ENCODE assay signal across 8 mouse cellular contexts in the genomic region with DNA sequence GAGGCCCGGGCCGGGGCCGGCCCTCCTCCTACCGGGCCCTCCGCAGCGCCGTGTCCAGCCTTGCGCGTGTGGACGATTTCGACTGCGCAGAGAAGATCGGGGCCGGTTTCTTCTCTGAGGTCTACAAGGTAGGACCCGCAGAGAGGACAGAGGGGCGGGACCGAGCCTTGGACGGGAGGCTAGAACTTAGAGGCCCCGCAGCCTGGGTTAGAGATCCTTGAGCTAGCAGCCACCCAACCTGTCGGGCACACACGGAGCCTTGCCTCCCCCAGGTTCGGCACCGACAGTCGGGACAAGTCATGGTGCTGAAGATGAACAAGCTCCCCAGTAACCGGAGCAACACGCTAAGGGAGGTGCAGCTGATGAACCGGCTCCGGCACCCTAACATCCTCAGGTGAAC. TPM values are rescaled to one million over a fixed set of nuclear protein-coding genes. Genes with fewer than 3 reads are reported as not detected.
A peak's percentile ranks its signal among the peaks of the same experiment; 100 is the strongest.
DNase-seq lines count a peak whose midpoint lies in the region; ATAC-seq and TF ChIP-seq lines count a peak whose summit lies in the region.

No protein-coding gene starts in this region.

- H3K27ac ChIP-seq in lung, embryonic 14.5 days (ENCODE audit: low read depth): peak overlapping the region; percentile 93
- peak overlapping the region; percentile 95 for H3K27ac ChIP-seq in forebrain, embryonic 13.5 days

- H3K36me3 ChIP-seq in lung, embryonic 14.5 days (ENCODE audit: insufficient read depth): peaks cover 38% of the 10 kb centered on the region
- H3K36me3 ChIP-seq in forebrain, embryonic 13.5 days (ENCODE audit: poor library complexity, severe bottlenecking): peaks cover 41% of the 10 kb centered on the region

- peak overlapping the region; percentile 92 for H3K4me3 ChIP-seq in lung, embryonic 14.5 days (ENCODE audit: low read depth, low read length)
- peak overlapping the region; percentile 88 for H3K4me3 ChIP-seq in forebrain, embryonic 13.5 days

- H3K4me2 ChIP-seq in lung, embryonic 14.5 days: peak overlapping the region; percentile 97
- H3K4me2 ChIP-seq in forebrain, embryonic 13.5 days: peak overlapping the region; percentile 79

- peak overlapping the region; percentile 95 for H3K9ac ChIP-seq in lung, embryonic 14.5 days
- H3K9ac ChIP-seq in forebrain, embryonic 13.5 days: peak overlapping the region; percentile 98

- no peak for TF ChIP-seq CTCF in lung, embryonic 14.5 days (IDR thresholded peaks at IDR 0.05; ENCODE audit: low read depth)

- DNase-seq in lung, embryonic 14.5 days: peak; percentile 56
- DNase-seq in lung, adult 18-20 months: no peak
- DNase-seq in ZHBTc4 (ENCODE audit: low read depth, low spot score) (peak; percentile 56), adipocyte (ENCODE audit: low spot score) (no peak)
- peak; percentile 61 for DNase-seq in kidney, postnatal 10 days
- peak; percentile 57 for DNase-seq in neural tube, embryonic 10.5 days (ENCODE audit: extremely low spot score, low spot score)

- no peaks in the 10 kb centered on the region for H3K9me3 ChIP-seq in lung, embryonic 14.5 days (ENCODE audit: low read depth, low read length)
- H3K9me3 ChIP-seq in forebrain, embryonic 13.5 days (replicated peaks): no peaks in the 10 kb centered on the region

- peaks cover 8% of the 10 kb centered on the region for H3K4me1 ChIP-seq in lung, embryonic 14.5 days (ENCODE audit: insufficient read depth)
- H3K4me1 ChIP-seq in forebrain, embryonic 13.5 days: peaks cover 16% of the 10 kb centered on the region

- under 1% methylated on average over 28 of the region's 28 CpGs for WGBS in lung, embryonic 14.5 days
- WGBS in forebrain, embryonic 13.5 days: under 1% methylated on average over 28 of the region's 28 CpGs

- ATAC-seq in lung, embryonic 14.5 days (ENCODE audit: insufficient read depth): peak; percentile 15
- ATAC-seq in forebrain, embryonic 13.5 days: no peak
- ATAC-seq in monocyte, adult 5-6 weeks (replicated peaks; ENCODE audit: insufficient number of reproducible peaks, low FRiP score, low TSS enrichment, poor library complexity, severe bottlenecking): no peak

- H3K27me3 ChIP-seq in lung, embryonic 14.5 days (ENCODE audit: insufficient read depth, low read length): no peaks in the 10 kb centered on the region
- H3K27me3 ChIP-seq in forebrain, embryonic 13.5 days: no peaks in the 10 kb centered on the region

RNA-seq across cellular contexts. Expression of a gene that starts 1.8 kb away (rescaled TPM):
- polyA plus RNA-seq in lung, embryonic 14.5 days (2014; fragmentation: Nextera tagmentation; extraction: Ambion mirVana): 12.6 and 15.9 TPM in 2 replicates
- polyA plus RNA-seq in forebrain, embryonic 13.5 days (2015; fragmentation: Nextera tagmentation; extraction: Ambion mirVana): 6.0 and 6.3 TPM in 2 replicates
- 12.8 to 21.7 TPM (median 12.9 TPM) in 3 replicates for total RNA-seq in monocyte, adult 5-6 weeks (2017)

RNA-seq across cellular contexts. Expression of a gene that starts 10.9 kb away (rescaled TPM):
- polyA plus RNA-seq in lung, embryonic 14.5 days (2014; fragmentation: Nextera tagmentation; extraction: Ambion mirVana): 3.2 TPM in 2 replicates
- 3.9 and 4.0 TPM in 2 replicates for polyA plus RNA-seq in forebrain, embryonic 13.5 days (2015; fragmentation: Nextera tagmentation; extraction: Ambion mirVana)
- total RNA-seq in monocyte, adult 5-6 weeks (2017): 76.6 to 146 TPM (median 108 TPM) in 3 replicates

RNA-seq across cellular contexts. Expression of a gene that starts 14.6 kb away (rescaled TPM):
- polyA plus RNA-seq in lung, embryonic 14.5 days (2014; fragmentation: Nextera tagmentation; extraction: Ambion mirVana): 0.32 and 0.34 TPM in 2 replicates
- 0.31 and 0.42 TPM in 2 replicates for polyA plus RNA-seq in forebrain, embryonic 13.5 days (2015; fragmentation: Nextera tagmentation; extraction: Ambion mirVana)
- total RNA-seq in monocyte, adult 5-6 weeks (2017): 1.1 to 2.8 TPM in 2 of 3 replicates, not detected in the other

RNA-seq across cellular contexts. Expression of a gene that starts 40.0 kb away (rescaled TPM):
- polyA plus RNA-seq in lung, embryonic 14.5 days (2014; fragmentation: Nextera tagmentation; extraction: Ambion mirVana): not detected in 2 replicates
- not detected in 2 replicates for polyA plus RNA-seq in forebrain, embryonic 13.5 days (2015; fragmentation: Nextera tagmentation; extraction: Ambion mirVana)
- total RNA-seq in monocyte, adult 5-6 weeks (2017): 0.49 to 5.0 TPM (median 0.64 TPM) in 3 replicates

RNA-seq across cellular contexts. Expression of a gene that starts 49.2 kb away (rescaled TPM):
- 61.4 and 70.8 TPM in 2 replicates for polyA plus RNA-seq in lung, embryonic 14.5 days (2014; fragmentation: Nextera tagmentation; extraction: Ambion mirVana)
- polyA plus RNA-seq in forebrain, embryonic 13.5 days (2015; fragmentation: Nextera tagmentation; extraction: Ambion mirVana): 51.1 and 52.0 TPM in 2 replicates
- 21.2 to 29.5 TPM (median 29.3 TPM) in 3 replicates for total RNA-seq in monocyte, adult 5-6 weeks (2017)

Comparison
In these comparisons a context has a peak if more than half of its experiments do, and no peak if none do; other contexts are left out.
1. DNase-seq: peak in lung, embryonic 14.5 days (single experiment), ZHBTc4 (single experiment), kidney, postnatal 10 days (single experiment) and neural tube, embryonic 10.5 days (single experiment); none in lung, adult 18-20 months (0 of 2) and adipocyte (single experiment).